15 mouse cellular contexts compared by ENCODE assay signal in the genomic region with DNA sequence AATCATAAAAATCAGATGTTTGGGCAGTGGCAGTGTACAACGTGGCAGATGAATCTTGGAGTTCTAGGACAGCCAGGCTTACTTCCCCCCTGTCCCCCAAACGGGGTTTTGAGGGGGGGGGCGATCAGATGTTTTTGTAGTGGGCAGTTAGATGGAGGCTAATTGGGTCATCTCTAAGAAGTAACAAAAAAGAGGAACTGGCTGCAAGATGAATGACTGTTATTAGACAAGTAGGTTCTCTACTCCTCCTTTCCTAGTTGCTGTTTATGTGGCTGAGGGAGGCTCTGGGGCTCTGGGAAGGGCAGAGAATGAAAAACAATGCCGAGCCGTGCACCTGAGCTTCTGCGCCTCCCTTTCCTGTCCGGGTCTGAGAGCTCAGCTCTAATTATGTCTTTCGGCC. TPM values are rescaled to one million over a fixed set of nuclear protein-coding genes. Genes with fewer than 3 reads are reported as not detected.
DNase-seq lines count a peak whose midpoint lies in the region; ATAC-seq and TF ChIP-seq lines count a peak whose summit lies in the region.
"Had no signal": no experiment of that assay in that cellular context is flagged by ENCODE, and none has a peak within 500 bp of the region (broad histone marks: within the 10 kb centered on the region; RNA-seq: fewer than 3 reads in every experiment).

No protein-coding gene starts in this region.

- no peak for TF ChIP-seq CTCF in E14TG2a.4 (conservative IDR thresholded peaks at IDR 0.05; ENCODE audit: low read length)

- no peaks in the 10 kb centered on the region for H3K36me3 ChIP-seq in kidney, embryonic 15.5 days
- H3K36me3 ChIP-seq in E14TG2a.4 (ENCODE audit: insufficient read depth, low read length): peaks cover 6% of the 10 kb centered on the region; the same call in 1 of the 2 replicates
- H3K36me3 ChIP-seq in hindbrain, embryonic 16.5 days (ENCODE audit: control insufficient read depth, insufficient read depth, low read length): no peaks in the 10 kb centered on the region
- H3K36me3 ChIP-seq: liver, embryonic 15.5 days; midbrain, embryonic 13.5 days had no signal

- no peaks in the 10 kb centered on the region for H3K27me3 ChIP-seq in kidney, embryonic 15.5 days
- no peaks in the 10 kb centered on the region for H3K27me3 ChIP-seq in E14TG2a.4 (ENCODE audit: insufficient read depth, low read length)
- no peaks in the 10 kb centered on the region for H3K27me3 ChIP-seq in hindbrain, embryonic 16.5 days (replicated peaks; ENCODE audit: control insufficient read depth, insufficient read depth, low read length)
- H3K27me3 ChIP-seq: liver, embryonic 15.5 days; midbrain, embryonic 13.5 days had no signal

- H3K4me1 ChIP-seq in kidney, embryonic 15.5 days: peaks cover 25% of the 10 kb centered on the region
- H3K4me1 ChIP-seq in E14TG2a.4 (replicated peaks; ENCODE audit: low read depth, low read length): peaks cover 76% of the 10 kb centered on the region
- peaks cover 38% of the 10 kb centered on the region for H3K4me1 ChIP-seq in brown adipose tissue, adult 24 weeks (ENCODE audit: control insufficient read depth, insufficient read depth, insufficient read length, low read length)
- peaks cover 5% of the 10 kb centered on the region; the same call in 1 of the 2 replicates for H3K4me1 ChIP-seq in hindbrain, embryonic 16.5 days (ENCODE audit: control insufficient read depth, insufficient read depth, low read depth, low read length)

- peak overlapping the region; percentile 33; the same call in 1 of the 2 replicates for H3K27ac ChIP-seq in kidney, embryonic 15.5 days
- no peak overlapping the region for H3K27ac ChIP-seq in brown adipose tissue, adult 24 weeks (replicated peaks; ENCODE audit: low read depth, low read length)
- H3K27ac ChIP-seq in hindbrain, embryonic 16.5 days (ENCODE audit: low read depth, low read length): no peak overlapping the region
- H3K27ac ChIP-seq: forebrain, embryonic 10.5 days; hindbrain, embryonic 10.5 days; liver, embryonic 15.5 days; midbrain, embryonic 13.5 days had no signal

- H3K9ac ChIP-seq in kidney, embryonic 15.5 days: no peak overlapping the region
- no peak overlapping the region for H3K9ac ChIP-seq in hindbrain, embryonic 16.5 days (ENCODE audit: low read depth, low read length)
- H3K9ac ChIP-seq: liver, embryonic 15.5 days; midbrain, embryonic 13.5 days had no signal

- DNase-seq in kidney, adult 8-10 months: no peak
- no peak for DNase-seq in right cerebral cortex, adult 2 months (ENCODE audit: low spot score in 2 of 2)
- DNase-seq: kidney, adult 11 months; kidney, postnatal 25 days; right cerebral cortex, postnatal 4 days; thymus, adult 2 months had no signal

- 31% methylated on average over 8 of the region's 8 CpGs for WGBS in kidney, embryonic 15.5 days
- 68% methylated on average over 8 of the region's 8 CpGs for WGBS in hindbrain, embryonic 16.5 days

- no peaks in the 10 kb centered on the region for H3K9me3 ChIP-seq in kidney, embryonic 15.5 days (replicated peaks)
- no peaks in the 10 kb centered on the region for H3K9me3 ChIP-seq in E14TG2a.4 (ENCODE audit: low read length)
- no peaks in the 10 kb centered on the region for H3K9me3 ChIP-seq in hindbrain, embryonic 16.5 days (ENCODE audit: control insufficient read depth, low read length)
- H3K9me3 ChIP-seq: forebrain, embryonic 10.5 days; hindbrain, embryonic 10.5 days; liver, embryonic 15.5 days; midbrain, embryonic 13.5 days had no signal

- ATAC-seq in kidney, embryonic 15.5 days (replicated peaks; ENCODE audit: low FRiP score): no peak
- ATAC-seq in monocyte, adult 5-6 weeks (replicated peaks; ENCODE audit: insufficient number of reproducible peaks, low FRiP score, low TSS enrichment, poor library complexity, severe bottlenecking): peak; percentile 40; the same call in 1 of the 2 replicates
- ATAC-seq in hindbrain, embryonic 16.5 days: no peak

- H3K4me2 ChIP-seq in kidney, embryonic 15.5 days: no peak overlapping the region
- H3K4me2 ChIP-seq in hindbrain, embryonic 16.5 days (ENCODE audit: low read length): no peak overlapping the region
- H3K4me2 ChIP-seq: liver, embryonic 15.5 days; midbrain, embryonic 13.5 days had no signal

- H3K4me3 ChIP-seq in kidney, embryonic 15.5 days (replicated peaks): no peak overlapping the region
- 0 out of 2 replicates have a peak overlapping the region, but pooled peaks have one; percentile 20 for H3K4me3 ChIP-seq in E14TG2a.4 (replicated peaks; ENCODE audit: low read length)
- 0 out of 2 replicates have a peak overlapping the region, but pooled peaks have one; percentile 17 for H3K4me3 ChIP-seq in brown adipose tissue, adult 24 weeks (ENCODE audit: insufficient read depth, low read depth, low read length)
- H3K4me3 ChIP-seq in hindbrain, embryonic 16.5 days (ENCODE audit: low read length): no peak overlapping the region
- H3K4me3 ChIP-seq: forebrain, embryonic 10.5 days; hindbrain, embryonic 10.5 days; liver, embryonic 15.5 days; midbrain, embryonic 13.5 days had no signal

RNA-seq across cellular contexts. Expression of gene Gnb1, which starts 13.9 kb away (rescaled TPM):
- polyA plus RNA-seq in kidney, embryonic 15.5 days (2015; fragmentation: Nextera tagmentation; extraction: Ambion mirVana): 476 and 488 TPM in 2 replicates
- 193 and 220 TPM in 2 replicates for polyA plus RNA-seq in brown adipose tissue, adult 24 weeks (2012; ENCODE audit: insufficient read depth, insufficient read length, missing spikeins)
- total RNA-seq in monocyte, adult 5-6 weeks (2017): 150 to 269 TPM (median 199 TPM) in 3 replicates
- polyA plus RNA-seq in hindbrain, embryonic 16.5 days (2015; fragmentation: Nextera tagmentation; extraction: Ambion mirVana): 1,017 and 1,097 TPM in 2 replicates

RNA-seq across cellular contexts. Expression of gene Tmem52, which starts 36.2 kb away (rescaled TPM):
- polyA plus RNA-seq in kidney, embryonic 15.5 days (2015; fragmentation: Nextera tagmentation; extraction: Ambion mirVana): 1.0 and 1.1 TPM in 2 replicates
- polyA plus RNA-seq in brown adipose tissue, adult 24 weeks (2012; ENCODE audit: insufficient read depth, insufficient read length, missing spikeins): 1.1 and 3.7 TPM in 2 replicates
- total RNA-seq in monocyte, adult 5-6 weeks (2017): not detected in 3 replicates
- 0.34 TPM in 1 of 2 replicates, not detected in the other for polyA plus RNA-seq in hindbrain, embryonic 16.5 days (2015; fragmentation: Nextera tagmentation; extraction: Ambion mirVana)
- polyA plus RNA-seq: forebrain, embryonic 10.5 days; midbrain, embryonic 13.5 days had no signal

RNA-seq across cellular contexts. Expression of gene Nadk, which starts 57.1 kb away (rescaled TPM):
- polyA plus RNA-seq in kidney, embryonic 15.5 days (2015; fragmentation: Nextera tagmentation; extraction: Ambion mirVana): 89.0 and 93.6 TPM in 2 replicates
- polyA plus RNA-seq in brown adipose tissue, adult 24 weeks (2012; ENCODE audit: insufficient read depth, insufficient read length, missing spikeins): 147 and 155 TPM in 2 replicates
- 392 to 513 TPM (median 506 TPM) in 3 replicates for total RNA-seq in monocyte, adult 5-6 weeks (2017)
- polyA plus RNA-seq in hindbrain, embryonic 16.5 days (2015; fragmentation: Nextera tagmentation; extraction: Ambion mirVana): 80.0 and 88.9 TPM in 2 replicates

Comparison
In these comparisons a context has a peak if more than half of its experiments do, and no peak if none do; other contexts are left out.
1. H3K4me3 ChIP-seq: peak in E14TG2a.4 (single experiment) and brown adipose tissue, adult 24 weeks (single experiment); none in kidney, embryonic 15.5 days (single experiment) and hindbrain, embryonic 16.5 days (single experiment).